Mouse (Mus musculus): ENCODE data around the gene Pdlim4. TPM values are rescaled to one million over a fixed set of nuclear protein-coding genes. Genes with fewer than 3 reads are reported as not detected.
"Not testable (repeated sequence)": the region's sequence is repeated elsewhere in the genome, so short reads cannot be mapped to it uniquely, and the experiment has no call there.

Pdlim4 gene
- polyA plus RNA-seq, 1 experiment, result 8.7 TPM

GRCm38 (mm10) chr11:54050205-54050604 lies 18.6 kb downstream of the Pdlim4 start:
- no peak overlapping the region for H3K9ac ChIP-seq (ENCODE audit: low read depth, poor library complexity, severe bottlenecking)
- H3K9me3 ChIP-seq (replicated peaks; ENCODE audit: control insufficient read depth, insufficient read depth, low read length, poor library complexity, severe bottlenecking), result no peaks in the 10 kb centered on the region
- no peak overlapping the region for H3K27ac ChIP-seq (ENCODE audit: insufficient read depth, low read length)
- H3K4me1 ChIP-seq (ENCODE audit: control insufficient read depth, insufficient read depth, low read length), result no peaks in the 10 kb centered on the region
- H3K36me3 ChIP-seq (ENCODE audit: control insufficient read depth, insufficient read depth, low read length, poor library complexity, severe bottlenecking), result no peaks in the 10 kb centered on the region
- H3K27me3 ChIP-seq (ENCODE audit: control insufficient read depth, insufficient read depth, low read length, poor library complexity, severe bottlenecking), result 0 out of 2 replicates have a peak, but pooled peaks cover 2% of the 10 kb centered on the region
- TF ChIP-seq POLR2A (IDR thresholded peaks at IDR 0.05; ENCODE audit: insufficient read depth, low read length) (no peak), CTCF (IDR thresholded peaks at IDR 0.05; ENCODE audit: low read depth, low read length) (no peak), EP300 (IDR thresholded peaks at IDR 0.05; ENCODE audit: insufficient read depth, low read depth, low read length) (no peak)
- no peak overlapping the region for H3K4me3 ChIP-seq (ENCODE audit: low read depth, low read length)

- no peak for TF ChIP-seq POLR2A (IDR thresholded peaks at IDR 0.05; ENCODE audit: insufficient read depth, low read length)
- Histone ChIP-seq H3K4me1 (ENCODE audit: control insufficient read depth, insufficient read depth, low read length) (no peaks in the 10 kb centered on the region), H3K9ac (ENCODE audit: low read depth, poor library complexity, severe bottlenecking) (no peak overlapping the region), H3K4me3 (ENCODE audit: low read depth, low read length) (no peak overlapping the region), H3K9me3 (replicated peaks; ENCODE audit: control insufficient read depth, insufficient read depth, low read length, poor library complexity, severe bottlenecking) (no peaks in the 10 kb centered on the region; the same call in 1 of the 2 replicates), H3K27ac (ENCODE audit: insufficient read depth, low read length) (no peak overlapping the region), H3K36me3 (ENCODE audit: control insufficient read depth, insufficient read depth, low read length, poor library complexity, severe bottlenecking) (no peaks in the 10 kb centered on the region), H3K27me3 (ENCODE audit: control insufficient read depth, insufficient read depth, low read length, poor library complexity, severe bottlenecking) (no peaks in the 10 kb centered on the region)
Observed at GRCm38 (mm10) chr11:54040676-54041075, 28.1 kb downstream of the Pdlim4 start.

GRCm38 (mm10) chr11:54032872-54033271 lies 35.9 kb downstream of the Pdlim4 start:
- H3K4me3 ChIP-seq (ENCODE audit: low read depth, low read length); H3K36me3 ChIP-seq (ENCODE audit: control insufficient read depth, insufficient read depth, low read length, poor library complexity, severe bottlenecking); H3K9me3 ChIP-seq (replicated peaks; ENCODE audit: control insufficient read depth, insufficient read depth, low read length, poor library complexity, severe bottlenecking); H3K27me3 ChIP-seq (ENCODE audit: control insufficient read depth, insufficient read depth, low read length, poor library complexity, severe bottlenecking); H3K27ac ChIP-seq (ENCODE audit: insufficient read depth, low read length); H3K9ac ChIP-seq (ENCODE audit: low read depth, poor library complexity, severe bottlenecking); H3K4me1 ChIP-seq (ENCODE audit: control insufficient read depth, insufficient read depth, low read length): not testable (repeated sequence)

GRCm38 (mm10) chr11:54028997-54029396 lies 39.8 kb downstream of the Pdlim4 start:
- Histone ChIP-seq H3K9ac (ENCODE audit: low read depth, poor library complexity, severe bottlenecking) (no peak overlapping the region), H3K4me1 (ENCODE audit: control insufficient read depth, insufficient read depth, low read length) (no peaks in the 10 kb centered on the region), H3K9me3 (replicated peaks; ENCODE audit: control insufficient read depth, insufficient read depth, low read length, poor library complexity, severe bottlenecking) (no peaks in the 10 kb centered on the region), H3K27me3 (ENCODE audit: control insufficient read depth, insufficient read depth, low read length, poor library complexity, severe bottlenecking) (peaks cover 2% of the 10 kb centered on the region; the same call in 1 of the 2 replicates), H3K4me3 (ENCODE audit: low read depth, low read length) (no peak overlapping the region), H3K36me3 (ENCODE audit: control insufficient read depth, insufficient read depth, low read length, poor library complexity, severe bottlenecking) (no peaks in the 10 kb centered on the region), H3K27ac (ENCODE audit: insufficient read depth, low read length) (no peak overlapping the region)
- TF ChIP-seq EP300 (IDR thresholded peaks at IDR 0.05; ENCODE audit: insufficient read depth, low read depth, low read length), result no peak
- no peak for TF ChIP-seq CTCF (IDR thresholded peaks at IDR 0.05; ENCODE audit: low read depth, low read length)
- no peak for TF ChIP-seq POLR2A (IDR thresholded peaks at IDR 0.05; ENCODE audit: insufficient read depth, low read length)

GRCm38 (mm10) chr11:54028044-54028951 lies 40.5 kb downstream of the Pdlim4 start, which contains the start of gene Slc22a4:
TSS of gene Slc22a4 (minus strand) at chr11:54028090.
- Histone ChIP-seq H3K27me3 (ENCODE audit: control insufficient read depth, insufficient read depth, low read length, poor library complexity, severe bottlenecking) (peaks cover 2% of the 10 kb centered on the region; the same call in 1 of the 2 replicates), H3K36me3 (ENCODE audit: control insufficient read depth, insufficient read depth, low read length, poor library complexity, severe bottlenecking) (no peaks in the 10 kb centered on the region), H3K4me3 (ENCODE audit: low read depth, low read length) (peak within 1 kb of the TSS; percentile 60), H3K27ac (ENCODE audit: insufficient read depth, low read length) (no peak within 1 kb of the TSS), H3K4me1 (ENCODE audit: control insufficient read depth, insufficient read depth, low read length) (no peaks in the 10 kb centered on the region), H3K9ac (ENCODE audit: low read depth, poor library complexity, severe bottlenecking) (peak within 1 kb of the TSS; percentile 20), H3K9me3 (replicated peaks; ENCODE audit: control insufficient read depth, insufficient read depth, low read length, poor library complexity, severe bottlenecking) (no peaks in the 10 kb centered on the region)
- no peak for TF ChIP-seq POLR2A (IDR thresholded peaks at IDR 0.05; ENCODE audit: insufficient read depth, low read length)
- no peak for TF ChIP-seq EP300 (IDR thresholded peaks at IDR 0.05; ENCODE audit: insufficient read depth, low read depth, low read length)
- TF ChIP-seq CTCF (IDR thresholded peaks at IDR 0.05; ENCODE audit: low read depth, low read length), result no peak

Data from ES-Bruce4 (cell line).